Mouse (Mus musculus) frontal cortex, postnatal 10 days (tissue): ENCODE measurements around the gene Cpeb4.
"Not testable (repeated sequence)": the region's sequence is repeated elsewhere in the genome, so short reads cannot be mapped to it uniquely, and the experiment has no call there.

Experiments used
- DNase-seq, 2 experiments: peaks; one replicate each; pipeline ENCODE4 v3.0.0; 2022; ENCODE audit warnings: low spot score in 2 of 2, mixed read lengths in 1 of 2

Cpeb4 gene

GRCm38 (mm10) chr11:31974132-31974531, 102.1 kb downstream of the Cpeb4 start:
- no peak for DNase-seq

GRCm38 (mm10) chr11:31974826-31975225, 102.8 kb downstream of the Cpeb4 start:
- DNase-seq: no peak

- no peak for DNase-seq
Observed at GRCm38 (mm10) chr11:31975678-31976077, 103.7 kb downstream of the Cpeb4 start.

GRCm38 (mm10) chr11:31976137-31976536, 104.1 kb downstream of the Cpeb4 start:
- DNase-seq: no peak

- not testable (repeated sequence) for DNase-seq
Observed at GRCm38 (mm10) chr11:31980089-31980488, 108.1 kb downstream of the Cpeb4 start.

GRCm38 (mm10) chr11:31981830-31982229, 109.8 kb downstream of the Cpeb4 start:
- DNase-seq: no peak

GRCm38 (mm10) chr11:31982247-31982943, 110.4 kb downstream of the Cpeb4 start:
- not testable (repeated sequence) for DNase-seq

- no peak for DNase-seq
Observed at GRCm38 (mm10) chr11:31983249-31983648, 111.2 kb downstream of the Cpeb4 start.

- DNase-seq: no peak
Observed at GRCm38 (mm10) chr11:31984786-31985185, 112.8 kb downstream of the Cpeb4 start.
